Mouse (Mus musculus) embryonic facial prominence, embryonic 14.5 days (tissue): ENCODE measurements around the gene Rbm25. TPM values are rescaled to one million over a fixed set of nuclear protein-coding genes. Genes with fewer than 3 reads are reported as not detected.

Experiments
- ATAC-seq: fragments of 200-750 bp; cut with Nextera tagmentation; 2 replicates; pipeline ENCODE4 v1.8.0; 2017; ENCODE audit warnings: low read depth, moderate number of reproducible peaks, moderate TSS enrichment
- DNase-seq: peaks from one replicate; pipeline ENCODE4 v3.0.0-alpha.2; 2015; ENCODE audit warnings: low spot score
- H3K27ac ChIP-seq: fragments of 300-500 bp; sonication (generic); replicated peaks from 2 replicates; pipeline ENCODE4 v1.5.1; 2014; ENCODE audit warnings: low read depth, mild to moderate bottlenecking, low read length, moderate library complexity
- H3K27me3 ChIP-seq: fragments of 300-500 bp; sonication (generic); replicated peaks from 2 replicates; pipeline ENCODE4 v1.6.1; 2014; ENCODE audit warnings: low read length; ENCODE audit not compliant: control insufficient read depth, insufficient read depth
- H3K36me3 ChIP-seq: fragments of 300-500 bp; sonication (generic); 2 replicates; pipeline ENCODE4 v1.6.1; 2014; ENCODE audit warnings: low read length, mixed read lengths; ENCODE audit not compliant: control insufficient read depth, insufficient read depth
- H3K4me1 ChIP-seq: fragments of 300-500 bp; sonication (generic); 2 replicates; pipeline ENCODE4 v1.6.1; 2014; ENCODE audit warnings: antibody characterized with exemption, low read length; ENCODE audit not compliant: control insufficient read depth, insufficient read depth
- H3K4me2 ChIP-seq: fragments of 300-500 bp; sonication (generic); 2 replicates; pipeline ENCODE4 v1.6.1; 2014; ENCODE audit warnings: low read depth, mild to moderate bottlenecking, low read length, moderate library complexity, mixed read lengths
- H3K4me3 ChIP-seq: fragments of 300-500 bp; sonication (generic); 2 replicates; pipeline ENCODE4 v1.5.1; 2014; ENCODE audit warnings: low read depth, mild to moderate bottlenecking, low read length
- H3K9ac ChIP-seq: fragments of 300-500 bp; sonication (generic); 2 replicates; pipeline ENCODE4 v1.6.1; 2014; ENCODE audit warnings: low read depth, mild to moderate bottlenecking, low read length, moderate library complexity, mixed read lengths
- H3K9me3 ChIP-seq: fragments of 300-500 bp; sonication (generic); 2 replicates; pipeline ENCODE4 v1.6.1; 2016; ENCODE audit warnings: low read length; ENCODE audit not compliant: control insufficient read depth
- WGBS: fragments of 180-500 bp; shearing (Covaris S2); extraction: QIAGEN DNeasy Blood & Tissue Kit; methylation state at CpG from one replicate; pipeline ENCODE4 v1.1.7; 2014; 5-methylcytosine and 5-hydroxymethylcytosine counted together
- polyA plus RNA-seq: library from polyadenylated mRNA; unstranded; fragments of >200 nt; fragmentation: Nextera tagmentation; extraction: Ambion mirVana; gene quantifications from 2 replicates; pipeline ENCODE4 v1.2.1, GENCODE M21; 2014

Rbm25 gene
- polyA plus RNA-seq, 1 experiment from 2014 or later: 181 TPM

- no peak overlapping the region for H3K4me2 ChIP-seq
- DNase-seq: no peak
- no peak overlapping the region for H3K9ac ChIP-seq
- H3K4me3 ChIP-seq: no peak overlapping the region
- peaks cover 14% of the 10 kb centered on the region for H3K36me3 ChIP-seq
- 91% methylated on average over 9 of the region's 9 CpGs for WGBS
- peaks cover 13% of the 10 kb centered on the region for H3K4me1 ChIP-seq
- H3K27ac ChIP-seq: peak overlapping the region; percentile 86
- no peaks in the 10 kb centered on the region for H3K9me3 ChIP-seq
- ATAC-seq: no peak
- H3K27me3 ChIP-seq: no peaks in the 10 kb centered on the region
These were observed 55.7 kb downstream of the Rbm25 start for GRCm38 (mm10) chr12:83686575-83687350.

GRCm38 (mm10) chr12:83687934-83688315 is 56.9 kb downstream of the Rbm25 start, which contains the start of gene Psen1:
TSS of gene Psen1 (plus strand) at chr12:83688152.
- H3K36me3 ChIP-seq: peaks cover 13% of the 10 kb centered on the region
- peak within 1 kb of the TSS; percentile 85 for H3K9ac ChIP-seq
- peak within 1 kb of the TSS; percentile 82 for H3K4me2 ChIP-seq
- peaks cover 13% of the 10 kb centered on the region for H3K4me1 ChIP-seq
- H3K9me3 ChIP-seq: no peaks in the 10 kb centered on the region
- ATAC-seq (peak; percentile 99), DNase-seq (peak; percentile 97)
- peak within 1 kb of the TSS; percentile 86 for H3K27ac ChIP-seq
- peak within 1 kb of the TSS; percentile 92 for H3K4me3 ChIP-seq
- H3K27me3 ChIP-seq: no peaks in the 10 kb centered on the region
- under 1% methylated on average over 22 of the region's 38 CpGs for WGBS

- Histone ChIP-seq H3K9me3 (no peaks in the 10 kb centered on the region), H3K36me3 (peaks cover 10% of the 10 kb centered on the region), H3K27me3 (no peaks in the 10 kb centered on the region), H3K4me3 (peak overlapping the region; percentile 92), H3K9ac (peak overlapping the region; percentile 85), H3K4me2 (peak overlapping the region; percentile 82), H3K4me1 (peaks cover 13% of the 10 kb centered on the region), H3K27ac (peak overlapping the region; percentile 86)
- DNase-seq: peak; percentile 31
- peak; percentile 69 for ATAC-seq
- 1% methylated on average over 27 of the region's 49 CpGs for WGBS
These were observed 57.5 kb downstream of the Rbm25 start for GRCm38 (mm10) chr12:83688316-83689086.

- peak overlapping the region; percentile 92 for H3K4me3 ChIP-seq
- ATAC-seq (no peak), DNase-seq (no peak)
- peaks cover 13% of the 10 kb centered on the region for H3K4me1 ChIP-seq
- peak overlapping the region; percentile 82 for H3K4me2 ChIP-seq
- H3K9me3 ChIP-seq: no peaks in the 10 kb centered on the region
- no peaks in the 10 kb centered on the region for H3K27me3 ChIP-seq
- H3K36me3 ChIP-seq: peaks cover 9% of the 10 kb centered on the region
- WGBS: 24% methylated on average over 6 of the region's 6 CpGs
- H3K27ac ChIP-seq: peak overlapping the region; percentile 86
- H3K9ac ChIP-seq: peak overlapping the region; percentile 85
These were observed 58.0 kb downstream of the Rbm25 start for GRCm38 (mm10) chr12:83689087-83689432.

GRCm38 (mm10) chr12:83694011-83694410 is 63.0 kb downstream of the Rbm25 start:
- H3K9me3 ChIP-seq: no peaks in the 10 kb centered on the region
- no peak overlapping the region for H3K4me2 ChIP-seq
- H3K4me1 ChIP-seq: peaks cover 10% of the 10 kb centered on the region
- WGBS: 86% methylated on average over 5 of the region's 5 CpGs
- H3K27ac ChIP-seq: no peak overlapping the region
- DNase-seq (no peak), ATAC-seq (no peak)
- H3K27me3 ChIP-seq: no peaks in the 10 kb centered on the region
- peaks cover 6% of the 10 kb centered on the region; the same call in 1 of the 2 replicates for H3K36me3 ChIP-seq
- H3K9ac ChIP-seq: no peak overlapping the region
- H3K4me3 ChIP-seq: no peak overlapping the region

GRCm38 (mm10) chr12:83694669-83695068 is 63.6 kb downstream of the Rbm25 start:
- Histone ChIP-seq H3K36me3 (peaks cover 10% of the 10 kb centered on the region), H3K9me3 (no peaks in the 10 kb centered on the region)
- 81% methylated on average over 3 of the region's 3 CpGs for WGBS

GRCm38 (mm10) chr12:83698637-83699036 is 67.6 kb downstream of the Rbm25 start:
- H3K36me3 ChIP-seq: peaks cover 27% of the 10 kb centered on the region
- no peaks in the 10 kb centered on the region for H3K9me3 ChIP-seq
- H3K4me2 ChIP-seq: no peak overlapping the region
- no peaks in the 10 kb centered on the region for H3K4me1 ChIP-seq
- DNase-seq: no peak
- H3K9ac ChIP-seq: no peak overlapping the region
- no peak overlapping the region for H3K4me3 ChIP-seq
- H3K27ac ChIP-seq: no peak overlapping the region
- H3K27me3 ChIP-seq: no peaks in the 10 kb centered on the region
- WGBS: 81% methylated on average over 4 of the region's 4 CpGs
- no peak for ATAC-seq

More at GRCm38 (mm10) chr12:83694669-83695068, 63.6 kb downstream of the Rbm25 start:
- H3K27ac ChIP-seq: no peak overlapping the region
- DNase-seq (no peak), ATAC-seq (no peak)
- no peaks in the 10 kb centered on the region for H3K27me3 ChIP-seq
- peaks cover 4% of the 10 kb centered on the region; the same call in 1 of the 2 replicates for H3K4me1 ChIP-seq
- H3K4me3 ChIP-seq: no peak overlapping the region
- no peak overlapping the region for H3K4me2 ChIP-seq
- no peak overlapping the region for H3K9ac ChIP-seq

- WGBS: 85% methylated on average over 7 of the region's 7 CpGs
- H3K27me3 ChIP-seq: no peaks in the 10 kb centered on the region
- peaks cover 31% of the 10 kb centered on the region for H3K36me3 ChIP-seq
- H3K4me2 ChIP-seq: no peak overlapping the region
- no peaks in the 10 kb centered on the region for H3K4me1 ChIP-seq
- no peak overlapping the region for H3K4me3 ChIP-seq
- H3K27ac ChIP-seq: no peak overlapping the region
- no peak overlapping the region for H3K9ac ChIP-seq
- DNase-seq (no peak), ATAC-seq (no peak)
- no peaks in the 10 kb centered on the region for H3K9me3 ChIP-seq
These were observed 70.6 kb downstream of the Rbm25 start for GRCm38 (mm10) chr12:83701608-83702007.
